Mouse (Mus musculus): Measurements from ENCODE around the gene Helt.

- TF ChIP-seq POLR2A (IDR thresholded peaks at IDR 0.05; ENCODE audit: low read depth, low read length) = no peak
- no peak for TF ChIP-seq CTCF (conservative IDR thresholded peaks at IDR 0.05 in 1 of 2, IDR thresholded peaks at IDR 0.05 in 1 of 2; ENCODE audit: low read depth in 2 of 2, low read length in 2 of 2)
- no peak for TF ChIP-seq ZC3H11A (IDR thresholded peaks at IDR 0.05; ENCODE audit: low read depth, low read length)
- no peak for TF ChIP-seq ZKSCAN1 (IDR thresholded peaks at IDR 0.05; ENCODE audit: borderline replicate concordance, low read depth, low read length)
- no peak for TF ChIP-seq SMC3 (IDR thresholded peaks at IDR 0.05; ENCODE audit: low read depth, low read length)
- no peak for TF ChIP-seq MAZ (IDR thresholded peaks at IDR 0.05; ENCODE audit: low read depth, low read length)
- TF ChIP-seq JUND (conservative IDR thresholded peaks at IDR 0.05; ENCODE audit: low read depth, low read length) = no peak
- no peak for TF ChIP-seq MAX (IDR thresholded peaks at IDR 0.05; ENCODE audit: low read length)
Measured at GRCm38 (mm10) chr8:46295951-46296350, 1.5 kb upstream of the Helt start.

Data from CH12.LX (cell line).